Mouse (Mus musculus): ENCODE data around the gene Lurap1l.
"Not testable (repeated sequence)": the region's sequence is repeated elsewhere in the genome, so short reads cannot be mapped to it uniquely, and the experiment has no call there.

The Lurap1l gene

DNA sequence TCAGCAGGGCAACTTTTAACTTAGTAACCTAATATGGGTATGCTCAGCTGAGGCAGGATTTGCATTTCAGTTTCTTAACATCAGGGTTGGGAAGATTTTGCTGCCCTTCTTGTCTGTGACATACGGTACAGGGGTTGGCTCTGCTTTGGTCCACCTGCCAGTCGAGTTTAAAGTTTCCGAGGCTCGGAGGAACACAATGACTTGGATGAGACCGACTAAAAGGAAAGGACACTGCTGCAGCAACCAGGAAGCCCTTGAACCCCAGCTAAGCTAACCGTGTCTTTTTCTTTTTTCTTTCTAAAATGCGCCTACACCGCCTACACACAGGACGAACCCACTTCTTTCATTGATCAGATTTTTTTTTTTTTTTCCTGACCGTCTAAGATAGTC, at the start of gene Lurap1l:
Gene Lurap1l (plus strand): TSS at position 166 of the 390 bp plus-strand sequence.
- peak; percentile 70 for DNase-seq (ENCODE audit: low spot score)

DNA sequence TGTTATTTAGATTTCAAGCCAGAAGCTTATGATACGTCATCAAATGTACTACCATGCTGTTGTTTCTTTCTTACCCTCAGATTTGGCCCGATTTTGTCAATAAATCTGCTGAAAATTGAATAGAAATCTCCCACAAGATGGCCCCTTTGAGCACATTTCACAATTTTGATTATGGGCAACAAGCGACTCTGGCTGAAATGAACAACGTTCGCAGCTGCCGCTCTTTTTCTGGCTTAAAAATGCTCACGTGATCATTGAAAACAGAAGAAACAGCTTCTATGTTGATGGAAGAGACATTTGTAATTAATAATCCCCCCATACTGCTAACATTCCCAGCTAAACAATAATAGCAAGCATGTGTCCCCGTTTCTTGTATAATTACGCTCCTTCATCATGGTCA, 47.5 kb upstream of the Lurap1l start:
- no peak for DNase-seq (ENCODE audit: low spot score)

DNA sequence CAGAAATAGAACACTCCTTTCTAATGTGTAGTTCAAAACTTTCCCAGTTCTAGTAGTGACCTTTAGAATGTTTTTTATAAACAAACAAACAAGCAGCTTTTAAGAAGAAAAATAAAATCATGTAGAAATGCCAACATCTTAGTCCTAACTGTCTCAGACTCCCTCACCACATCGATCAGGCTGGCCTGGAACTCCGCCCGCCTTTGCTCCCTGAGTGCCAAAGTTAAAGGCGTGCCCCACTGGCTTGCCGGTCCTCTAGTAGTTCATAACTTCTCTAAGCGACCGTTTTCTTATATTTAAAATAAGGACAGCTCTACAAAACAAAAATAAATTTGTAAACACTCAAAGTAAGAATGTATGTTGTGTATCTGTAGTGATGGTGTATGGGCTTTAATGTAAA, 46.5 kb upstream of the Lurap1l start:
- no peak for DNase-seq (ENCODE audit: low spot score)

DNA sequence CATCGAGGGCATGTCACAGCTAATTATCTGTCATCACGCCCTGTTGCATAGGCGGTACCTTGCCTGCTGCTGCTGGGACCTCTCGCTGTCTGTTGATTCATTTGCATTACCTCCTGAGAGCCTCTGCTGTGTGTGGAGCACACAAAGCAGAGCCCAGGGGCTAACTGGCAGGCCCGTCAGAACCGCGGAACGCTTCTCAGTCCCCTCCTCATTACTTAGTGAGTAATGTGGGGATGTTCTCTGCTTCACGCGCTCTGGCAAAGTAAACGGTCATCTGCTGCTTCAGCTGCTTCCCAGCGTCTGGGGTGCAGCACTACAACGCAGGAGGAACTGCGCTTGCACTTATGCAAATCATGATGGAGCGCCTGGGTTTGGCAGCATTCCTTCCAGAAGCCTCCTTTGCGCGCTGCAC, 45.9 kb upstream of the Lurap1l start:
- peak; percentile 24 for DNase-seq (ENCODE audit: low spot score)

DNA sequence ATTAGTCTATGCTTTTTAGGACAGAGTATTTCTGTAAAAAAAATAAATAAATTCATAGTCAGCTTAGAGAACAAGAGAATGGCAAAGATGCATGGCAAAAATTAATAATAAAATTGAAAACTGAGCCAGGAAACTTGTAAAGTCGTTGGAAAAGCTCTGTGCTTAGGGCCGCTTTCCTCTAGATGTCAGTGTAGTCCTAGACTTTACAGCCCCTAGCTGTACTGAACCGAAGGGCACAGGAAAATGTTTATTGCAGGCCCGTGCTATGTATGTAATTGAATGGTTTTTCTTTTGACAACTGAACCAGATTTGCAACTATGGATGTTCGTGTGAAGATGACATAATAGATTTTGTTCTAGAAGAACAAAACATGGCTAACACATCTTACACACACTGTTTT, 44.4 kb upstream of the Lurap1l start:
- DNase-seq (ENCODE audit: low spot score), result peak; percentile 10

DNA sequence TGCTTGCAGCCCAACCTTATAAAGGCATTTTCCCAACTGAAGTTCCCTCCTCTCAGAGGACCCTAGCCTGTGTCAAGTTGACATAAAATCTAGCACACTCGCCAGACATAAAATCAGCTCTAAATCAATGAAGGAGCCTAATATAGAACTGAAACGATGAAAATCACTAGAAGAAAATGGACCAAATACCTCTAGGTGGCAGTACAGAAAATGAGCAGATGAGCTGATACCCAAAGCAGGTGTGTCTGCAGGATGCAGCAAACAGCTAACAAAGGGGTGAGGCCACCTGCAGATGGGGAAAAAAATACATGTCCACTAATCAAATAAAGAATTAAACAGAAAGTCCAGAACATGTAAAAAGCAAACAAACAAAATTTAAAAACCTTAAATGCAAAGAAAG, 40.8 kb upstream of the Lurap1l start:
- DNase-seq (ENCODE audit: low spot score), result no peak

DNA sequence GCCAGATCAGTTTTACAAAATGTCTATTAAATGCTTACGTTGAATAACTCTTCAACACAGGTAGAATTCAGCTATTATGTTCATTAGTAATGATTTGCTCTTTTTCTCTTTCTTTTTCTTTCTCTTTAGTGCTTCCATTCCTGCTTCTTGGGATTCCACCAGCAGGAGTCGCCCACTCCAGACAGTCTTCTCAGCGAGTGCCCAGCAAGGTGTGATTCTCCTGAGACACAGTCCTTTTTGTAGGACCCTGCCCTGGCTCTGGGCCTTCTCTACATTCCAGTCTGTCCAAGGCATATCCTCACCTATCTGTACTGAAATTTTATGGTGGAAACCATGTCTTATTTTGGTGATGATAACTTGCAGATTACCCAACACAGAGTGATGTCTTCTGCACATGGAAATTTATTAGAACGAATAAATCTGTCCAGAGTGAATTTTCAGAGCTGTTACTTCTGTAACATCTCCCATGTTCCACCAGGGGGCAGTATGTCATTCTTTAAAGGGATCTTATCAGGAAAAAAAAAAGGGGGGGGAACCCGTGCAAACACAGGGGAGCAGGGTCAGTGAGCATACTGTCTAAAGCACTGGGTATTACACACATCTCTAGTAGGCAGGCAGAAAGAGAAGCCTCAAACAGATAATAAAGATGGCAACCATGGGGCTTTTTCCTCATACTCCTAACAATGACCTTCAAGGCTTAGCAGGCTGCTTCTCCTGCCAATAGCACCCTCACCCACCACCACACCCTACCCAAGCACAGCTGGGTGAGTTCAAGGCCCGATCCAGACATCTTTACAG, 37.4 kb upstream of the Lurap1l start:
- DNase-seq (ENCODE audit: low spot score), result peak; percentile 19

DNA sequence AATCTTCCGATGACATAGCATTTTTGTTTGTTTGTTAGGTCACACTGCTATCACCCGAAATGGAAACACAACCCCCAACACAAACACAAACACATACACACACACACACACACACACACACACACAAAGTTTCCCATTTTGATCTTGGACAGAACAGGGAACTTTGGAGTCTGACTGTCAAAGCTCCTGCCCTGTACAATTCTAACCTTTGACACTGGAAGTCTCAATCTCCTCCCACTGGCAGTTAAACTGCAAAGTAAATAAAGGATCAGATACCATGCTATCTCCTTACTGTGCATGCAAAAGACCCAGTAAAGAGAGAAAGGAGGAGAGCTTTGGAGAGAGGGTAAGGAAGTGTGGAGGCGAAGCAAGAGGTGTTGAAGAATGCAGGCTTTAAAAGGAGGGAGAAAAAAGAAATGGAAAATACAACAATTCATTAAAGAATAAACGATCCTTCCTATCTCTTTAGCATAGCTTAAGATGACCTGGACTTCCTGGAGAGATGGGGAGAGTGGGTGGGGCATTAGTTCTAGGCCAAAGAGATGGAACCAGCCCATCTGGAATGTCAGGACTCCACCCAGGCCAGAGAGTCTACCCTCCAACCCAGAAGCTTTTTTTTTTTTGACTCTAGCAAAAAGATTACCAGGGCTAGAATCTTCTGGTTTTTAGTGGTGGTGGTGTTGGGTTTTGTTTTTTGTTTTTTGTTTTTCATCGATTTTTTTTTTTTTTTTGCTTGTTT, 36.2 kb upstream of the Lurap1l start:
- DNase-seq (ENCODE audit: low spot score), result no peak

DNA sequence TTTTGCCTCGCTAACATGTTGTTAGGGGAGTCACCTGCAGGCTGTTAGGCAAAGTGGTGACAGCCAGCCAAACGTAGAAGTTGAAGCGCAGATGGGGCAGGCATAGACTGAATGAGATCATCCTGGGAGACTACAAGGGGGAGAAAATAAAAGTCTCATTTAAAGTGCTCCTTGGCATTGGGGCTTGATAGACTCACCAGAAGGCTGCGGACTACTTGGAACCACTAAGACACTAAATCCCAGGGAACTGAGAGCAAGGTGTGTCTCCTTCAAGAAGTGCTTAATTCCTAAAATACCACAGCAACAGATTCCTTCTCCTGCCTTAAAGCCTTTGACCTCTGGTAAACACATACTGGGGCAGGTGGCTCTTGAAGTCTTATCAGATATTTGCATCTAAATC, 35.4 kb upstream of the Lurap1l start:
- no peak for DNase-seq (ENCODE audit: low spot score)

DNA sequence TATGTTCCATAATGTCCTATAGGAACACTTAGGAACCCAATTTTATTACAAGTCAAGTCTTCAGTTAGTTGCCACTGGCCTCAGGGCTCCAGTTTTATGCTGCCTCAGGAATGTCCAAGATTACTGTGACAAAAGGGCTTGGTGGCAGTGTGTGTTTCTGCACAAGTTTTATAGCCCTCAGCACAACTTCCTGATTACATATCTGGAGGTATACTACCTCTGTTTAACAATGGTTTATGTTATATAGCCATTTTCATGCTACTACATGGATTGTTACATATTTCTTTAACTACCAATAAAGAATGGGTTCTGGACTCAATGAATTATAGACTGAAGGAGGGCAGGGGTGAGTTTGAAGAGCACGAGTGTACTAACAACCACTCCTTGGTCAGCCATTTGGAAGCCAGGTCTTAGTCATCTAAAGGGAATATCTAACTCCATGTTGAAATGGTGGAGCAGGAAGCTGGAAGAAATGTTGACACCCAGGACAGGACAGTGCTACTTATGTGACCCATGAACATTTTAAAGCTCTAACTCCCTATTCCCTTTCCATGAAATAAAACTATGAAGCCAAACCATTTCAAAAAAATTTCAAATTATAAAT, 28.3 kb upstream of the Lurap1l start:
- DNase-seq (ENCODE audit: low spot score), result no peak

DNA sequence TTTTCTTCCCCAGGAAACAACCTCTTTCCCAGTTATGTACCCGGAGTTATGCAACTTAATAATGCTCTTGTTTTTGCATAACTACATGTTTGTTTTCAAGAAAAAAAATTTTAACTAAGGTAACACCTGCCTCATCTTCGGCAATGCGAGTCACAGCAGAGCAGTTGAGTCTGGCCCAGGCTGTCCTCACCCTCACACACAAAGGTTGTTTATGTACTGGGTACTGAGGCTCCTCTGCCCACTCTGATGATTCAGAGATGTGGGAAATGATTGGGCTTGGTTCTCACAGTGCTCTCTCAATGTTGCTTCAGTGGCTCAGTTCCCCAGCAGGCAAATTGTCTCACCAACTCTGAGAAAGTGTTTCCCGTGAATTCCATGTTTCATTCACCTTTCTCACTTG, 23.8 kb upstream of the Lurap1l start:
- peak; percentile 13 for DNase-seq (ENCODE audit: low spot score)

DNA sequence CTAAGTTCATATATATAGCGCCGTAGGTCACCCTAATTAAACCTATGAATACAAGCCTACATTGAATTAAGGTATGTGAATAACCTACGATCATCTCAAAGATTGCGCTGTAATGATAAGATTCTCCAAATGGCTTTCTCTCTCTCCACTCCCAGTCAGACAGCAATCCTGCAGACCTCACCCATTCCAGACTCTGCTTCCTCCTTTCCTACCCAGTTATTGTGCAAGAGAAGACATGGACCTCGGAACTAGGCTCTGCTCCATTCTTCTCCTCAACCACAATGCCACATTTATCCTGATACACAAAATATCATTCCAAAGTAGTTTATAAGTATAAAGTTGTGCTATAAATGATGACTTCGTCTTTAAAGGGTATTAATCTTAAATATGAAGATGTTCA, 19.4 kb upstream of the Lurap1l start:
- DNase-seq (ENCODE audit: low spot score), result no peak

DNA sequence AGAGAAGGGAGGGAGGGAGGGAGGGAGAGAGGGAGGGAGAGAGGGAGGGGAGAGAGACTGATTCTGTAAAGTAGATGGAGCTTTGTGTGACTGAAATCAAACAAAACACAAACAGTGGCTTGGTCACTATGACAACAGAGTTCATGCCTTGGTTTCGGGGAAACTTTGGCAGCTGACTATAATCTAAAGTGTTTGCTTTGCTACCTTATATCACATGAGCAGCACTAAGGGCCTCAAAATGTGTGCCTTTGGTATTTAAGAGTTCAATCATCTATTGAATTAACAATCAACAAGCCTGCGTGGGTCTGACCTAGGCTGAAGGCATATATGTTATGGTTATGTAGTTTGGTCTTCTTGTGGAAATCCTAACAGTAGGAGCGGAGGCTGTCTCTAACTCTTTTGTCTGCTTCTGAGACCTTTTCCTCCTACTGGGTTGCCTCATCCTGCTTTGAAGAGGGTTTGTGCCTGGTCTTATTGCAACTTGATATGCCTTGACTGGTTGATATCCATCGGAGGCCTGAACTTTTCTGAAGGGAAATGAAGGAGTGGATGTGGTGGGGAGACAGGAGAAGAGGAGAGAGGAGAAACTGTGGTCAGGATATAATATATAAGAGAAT, 15.1 kb upstream of the Lurap1l start:
- DNase-seq (ENCODE audit: low spot score), result no peak

DNA sequence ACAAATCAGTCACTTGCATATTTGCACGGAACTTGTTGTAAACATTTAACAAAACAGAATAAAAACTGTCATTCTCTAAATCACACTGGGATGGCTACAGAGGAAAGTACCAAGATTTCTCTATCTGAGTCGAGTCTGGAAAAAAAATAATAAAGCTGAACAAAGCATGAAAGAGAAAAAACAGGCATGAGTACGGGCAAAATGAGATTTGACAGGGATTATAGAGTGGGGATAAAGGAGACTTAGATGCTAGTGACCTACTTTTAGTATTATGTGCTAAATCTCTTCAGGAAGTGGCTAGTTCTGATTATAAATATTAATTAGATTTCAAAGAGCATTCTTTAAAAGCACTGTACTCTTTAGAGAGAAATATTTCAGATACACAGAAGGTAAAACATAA, 3.7 kb upstream of the Lurap1l start:
- DNase-seq (ENCODE audit: low spot score), result no peak

DNA sequence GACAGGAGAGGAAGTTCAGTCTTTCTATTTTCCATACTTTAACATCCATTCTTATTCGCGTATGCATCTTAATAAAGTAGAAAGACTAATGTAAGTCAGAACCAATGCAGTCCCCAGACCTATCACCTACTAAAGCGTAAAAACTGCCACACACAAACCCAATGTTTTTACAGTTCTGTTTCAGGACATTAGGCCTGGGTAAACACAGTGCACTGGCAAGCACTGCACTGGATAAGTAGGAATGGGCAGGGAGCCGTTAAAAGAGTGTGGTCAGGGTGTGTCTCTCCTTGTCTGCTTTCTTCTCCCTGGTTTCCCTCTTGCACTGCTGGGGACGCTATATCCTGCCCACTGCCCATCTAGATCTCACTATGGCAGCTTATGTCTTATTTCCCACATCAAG, 2.5 kb upstream of the Lurap1l start:
- no peak for DNase-seq (ENCODE audit: low spot score)

DNA sequence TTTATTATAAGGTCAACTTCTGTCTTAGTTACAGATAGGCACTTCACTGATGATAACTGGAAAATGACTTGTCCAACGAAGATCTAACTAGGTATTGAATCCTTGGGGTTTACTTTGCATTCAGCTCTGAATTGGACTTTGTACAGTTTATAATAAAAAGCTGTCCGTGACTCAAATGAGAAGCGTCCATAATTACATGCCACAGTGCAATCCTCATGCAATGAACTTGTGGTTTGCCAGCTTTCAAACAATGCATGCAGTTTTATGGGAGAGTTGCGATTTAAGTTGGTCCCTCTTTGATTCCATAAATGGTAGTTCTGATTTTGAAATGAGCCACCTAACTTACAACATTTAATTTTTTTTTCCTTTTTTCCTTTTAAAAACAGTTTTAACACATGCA, 1.5 kb upstream of the Lurap1l start:
- no peak for DNase-seq (ENCODE audit: low spot score)

DNA sequence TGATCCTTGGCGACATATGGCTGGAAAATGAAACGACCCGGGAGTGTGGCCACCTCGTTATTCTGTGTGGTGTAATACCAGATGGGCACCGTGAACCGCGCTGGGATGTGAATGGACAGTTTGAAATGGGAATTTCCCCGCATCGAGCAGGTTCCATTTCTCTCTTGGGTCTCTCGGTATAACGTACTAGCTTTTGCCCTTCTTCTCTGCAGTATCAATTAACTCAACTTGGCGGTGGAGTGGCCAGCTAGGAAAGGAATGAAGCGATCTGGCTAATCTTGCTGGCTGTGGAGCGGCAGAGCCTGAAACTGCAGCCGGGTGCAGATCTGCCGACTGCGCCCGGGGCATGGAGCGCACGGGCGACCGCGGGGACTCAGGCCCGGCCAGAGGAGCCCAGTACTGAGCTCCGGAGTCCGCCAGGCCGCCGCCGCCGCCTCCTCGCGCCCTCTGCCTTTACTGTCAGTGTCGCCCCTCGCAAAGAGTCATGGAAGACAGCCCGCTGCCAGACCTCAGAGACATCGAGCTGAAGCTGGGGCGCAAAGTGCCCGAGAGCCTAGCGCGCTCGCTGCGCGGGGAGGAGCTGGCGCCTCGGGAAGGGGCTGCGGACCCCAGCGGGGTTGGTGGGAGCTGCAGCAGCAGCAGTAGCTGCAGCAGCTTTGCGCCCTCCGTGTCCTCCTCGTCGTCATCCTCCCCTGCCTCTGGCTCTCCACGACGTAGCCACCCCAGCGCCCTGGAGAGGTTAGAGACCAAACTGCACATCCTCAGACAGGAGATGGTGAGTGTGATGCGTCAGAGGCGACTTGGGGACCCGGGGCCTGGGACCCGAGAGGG, 640 bp downstream of the Lurap1l start:
- DNase-seq (ENCODE audit: low spot score), result peak; percentile 40

DNA sequence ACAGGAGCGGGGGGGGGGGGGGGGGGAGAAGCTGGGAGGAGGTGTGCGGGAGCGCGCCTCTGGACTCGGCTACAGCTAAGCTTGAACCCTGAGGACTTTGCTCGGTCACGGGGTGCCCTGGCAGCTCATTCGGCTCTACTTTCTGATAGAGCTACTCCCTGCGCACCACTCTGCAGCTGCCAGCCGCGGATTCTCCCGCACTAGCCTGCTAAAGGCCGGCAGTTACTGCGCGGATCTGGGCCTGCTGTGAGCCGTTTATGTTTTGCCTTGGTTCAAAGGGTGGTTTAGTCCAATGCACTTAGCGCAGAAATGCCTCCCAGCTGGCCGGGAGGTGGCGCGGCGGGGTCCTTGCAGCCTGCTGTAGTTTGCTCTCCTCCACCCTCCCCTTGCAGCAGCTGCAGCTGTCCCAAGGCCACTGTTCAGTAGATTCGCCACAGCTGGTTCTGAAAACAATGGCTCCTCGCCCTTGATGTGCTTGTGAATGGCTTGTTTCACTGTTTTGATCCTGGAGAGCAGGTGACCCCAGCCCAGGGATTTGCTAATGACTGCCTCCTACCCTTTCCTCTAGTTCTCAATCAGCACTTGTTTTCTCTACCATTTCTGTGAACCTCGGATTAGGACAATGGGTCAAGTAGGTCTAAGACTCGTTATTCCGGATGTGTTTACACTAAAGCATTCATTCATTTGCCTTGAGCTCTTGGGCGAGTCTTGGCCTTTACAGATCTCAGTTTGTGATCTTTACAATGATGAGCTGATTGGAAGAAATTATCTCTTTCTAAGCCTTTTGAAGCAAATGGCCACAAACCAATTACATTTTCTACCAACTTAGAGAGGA, 1.5 kb downstream of the Lurap1l start:
- DNase-seq (ENCODE audit: low spot score), result peak; percentile 87

DNA sequence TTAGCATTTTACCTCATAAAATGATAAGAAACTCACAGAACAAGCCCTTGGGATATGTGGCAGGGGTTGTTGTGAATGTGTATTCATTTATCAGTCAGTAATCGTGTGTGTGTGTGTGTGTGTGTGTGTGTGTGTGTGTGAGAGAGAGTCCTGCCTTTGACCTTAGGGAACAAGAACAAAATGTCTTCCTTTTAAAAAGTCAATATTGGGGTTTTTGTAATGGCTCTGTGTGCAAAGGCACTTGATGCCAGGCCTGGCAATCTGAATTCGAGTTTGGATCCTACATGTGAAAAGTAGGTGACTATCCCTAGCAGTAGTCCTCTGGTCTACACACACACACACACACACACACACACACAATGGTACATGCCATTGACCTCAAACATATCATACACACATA, 4.8 kb downstream of the Lurap1l start:
- no peak for DNase-seq (ENCODE audit: low spot score)

DNA sequence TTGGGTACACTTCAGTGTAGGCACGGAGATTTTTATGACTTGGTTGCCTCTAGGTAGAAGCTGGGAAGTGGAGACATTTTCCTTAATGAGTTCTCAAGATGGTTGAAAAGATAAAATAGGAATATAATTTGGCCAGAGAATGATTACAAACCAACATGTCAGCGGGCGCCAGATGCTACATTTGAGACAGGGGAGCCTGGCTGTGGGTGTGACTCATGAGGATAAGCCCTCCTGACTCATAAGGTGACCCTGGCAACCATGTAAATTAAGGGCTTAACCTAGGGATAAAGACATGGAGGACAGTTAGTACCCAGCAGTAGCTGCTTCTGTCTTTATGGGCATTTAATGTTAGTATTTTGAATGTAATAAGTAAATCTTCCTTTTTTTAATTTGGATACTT, 6.2 kb downstream of the Lurap1l start:
- DNase-seq (ENCODE audit: low spot score), result no peak

DNA sequence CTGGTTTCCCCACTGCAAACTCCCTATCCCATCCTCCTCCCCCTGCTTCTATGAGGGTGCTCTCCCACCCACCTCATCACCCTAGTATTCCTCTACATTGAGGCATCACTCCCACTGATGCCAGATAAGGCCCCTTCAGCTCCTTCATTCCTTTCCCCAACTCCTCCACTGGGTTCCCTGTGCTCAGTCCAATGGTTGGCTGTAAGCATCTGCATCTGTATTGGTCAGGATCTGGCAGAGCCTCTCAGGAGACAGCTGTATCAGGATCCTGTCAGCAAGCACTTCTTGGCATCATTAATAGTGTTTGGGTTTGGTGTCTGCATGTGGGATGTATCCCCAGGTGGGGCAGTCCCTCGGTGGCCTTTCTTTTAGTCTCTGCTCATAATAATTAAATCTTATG, 6.7 kb downstream of the Lurap1l start:
- DNase-seq (ENCODE audit: low spot score), result not testable (repeated sequence)
